27 mouse cellular contexts compared by ENCODE assay signal in the genomic region with DNA sequence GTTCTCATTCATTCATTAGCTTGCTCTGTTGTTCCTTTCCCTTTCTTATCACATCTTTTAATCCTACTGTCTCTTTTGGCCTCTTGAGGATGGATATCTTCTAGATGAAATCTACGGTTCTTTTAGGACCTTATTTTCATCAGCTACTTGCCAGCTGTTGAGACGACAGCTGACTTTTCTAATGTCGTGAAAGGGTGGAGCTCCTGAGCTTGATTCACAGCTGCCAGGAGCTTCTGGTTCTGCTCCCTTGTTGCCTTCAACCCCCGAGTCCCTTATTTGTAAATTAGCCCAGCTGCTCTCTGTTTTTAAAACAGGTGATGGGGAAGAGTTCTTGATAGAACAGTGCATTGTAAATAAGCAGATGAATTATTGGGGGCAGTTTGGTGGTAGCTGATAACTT. TPM values are rescaled to one million over a fixed set of nuclear protein-coding genes. Genes with fewer than 3 reads are reported as not detected.
"Had no signal": no experiment of that assay in that cellular context is flagged by ENCODE, and none has a peak within 500 bp of the region (broad histone marks: within the 10 kb centered on the region; RNA-seq: fewer than 3 reads in every experiment).

No protein-coding gene starts in this region.

- H3K9me3 ChIP-seq: hindbrain, embryonic 10.5 days; hindbrain, embryonic 12.5 days; intestine, embryonic 15.5 days; limb, embryonic 10.5 days; limb, embryonic 12.5 days; liver, embryonic 13.5 days; liver, embryonic 15.5 days had no signal

- ATAC-seq: hindbrain, embryonic 16.5 days; inflammation-experienced regulatory T-cells, adult 6 months; intestine, embryonic 15.5 days; intestine, postnatal 0 days had no signal

- H3K4me1 ChIP-seq: intestine, embryonic 15.5 days; liver, embryonic 13.5 days; liver, embryonic 15.5 days had no signal

- H3K4me2 ChIP-seq: heart, embryonic 11.5 days; hindbrain, embryonic 12.5 days; hindbrain, embryonic 14.5 days; intestine, embryonic 15.5 days; limb, embryonic 12.5 days; liver, embryonic 11.5 days; liver, embryonic 13.5 days; liver, embryonic 15.5 days had no signal

- H3K36me3 ChIP-seq: hindbrain, embryonic 10.5 days; hindbrain, embryonic 12.5 days; intestine, embryonic 15.5 days; limb, embryonic 10.5 days; limb, embryonic 12.5 days; liver, embryonic 13.5 days; liver, embryonic 15.5 days had no signal

- H3K27ac ChIP-seq: gastrocnemius, adult 2 months; heart, adult 2 months; hindbrain, embryonic 10.5 days; hindbrain, embryonic 12.5 days; hindbrain, embryonic 14.5 days; intestine, embryonic 15.5 days; layer of hippocampus, adult 2 months; left cerebral cortex, adult 2 months; limb, embryonic 12.5 days; liver, embryonic 13.5 days; liver, embryonic 15.5 days had no signal

- DNase-seq: gastrocnemius, adult 2 months; gastrocnemius, postnatal 10 days; gastrocnemius, postnatal 25 days; heart, adult 2 months; heart, postnatal 4 days; kidney, adult 18-20 months; kidney, adult 8-10 months; kidney, postnatal 10 days; kidney, postnatal 25 days; kidney, postnatal 4 days; liver; liver, embryonic 13.5 days had no signal

- H3K9ac ChIP-seq: hindbrain, embryonic 12.5 days; hindbrain, embryonic 14.5 days; intestine, embryonic 15.5 days; limb, embryonic 12.5 days; liver, embryonic 13.5 days; liver, embryonic 15.5 days had no signal

- H3K4me3 ChIP-seq: gastrocnemius, adult 2 months; heart, adult 2 months; hindbrain, embryonic 10.5 days; hindbrain, embryonic 12.5 days; intestine, embryonic 15.5 days; layer of hippocampus, adult 2 months; left cerebral cortex, adult 2 months; limb, embryonic 10.5 days; limb, embryonic 12.5 days; liver, embryonic 13.5 days; liver, embryonic 15.5 days had no signal

- H3K27me3 ChIP-seq: hindbrain, embryonic 12.5 days; intestine, embryonic 15.5 days; limb, embryonic 12.5 days; liver, embryonic 13.5 days; liver, embryonic 15.5 days had no signal

RNA-seq across cellular contexts. Expression of gene Adgrl3, which starts 48.9 kb away (rescaled TPM):
- total RNA-seq: granulocyte monocyte progenitor cell, adult 5-6 weeks had no signal
